Mouse (Mus musculus) ES-Bruce4 (cell line): Measurements from ENCODE around the gene Inpp5k. TPM values are rescaled to one million over a fixed set of nuclear protein-coding genes. Genes with fewer than 3 reads are reported as not detected.

ENCODE experiments used
- H3K27ac ChIP-seq: 2 replicates; pipeline ENCODE4 v1.5.1; 2012; ENCODE audit warnings: low read length, inconsistent platforms; ENCODE audit not compliant: insufficient read depth
- H3K27me3 ChIP-seq: 2 replicates; pipeline ENCODE4 v1.6.1; 2012; ENCODE audit warnings: mild to moderate bottlenecking, low read length, inconsistent platforms; ENCODE audit not compliant: control insufficient read depth, poor library complexity, insufficient read depth, severe bottlenecking
- H3K36me3 ChIP-seq: 2 replicates; pipeline ENCODE4 v1.6.1; 2012; ENCODE audit warnings: inconsistent platforms, mild to moderate bottlenecking, low read length, moderate library complexity; ENCODE audit not compliant: control insufficient read depth, poor library complexity, insufficient read depth, severe bottlenecking
- H3K4me1 ChIP-seq: one replicate; pipeline ENCODE4 v1.8.1; 2011; ENCODE audit warnings: low read length; ENCODE audit not compliant: control insufficient read depth, insufficient read depth
- H3K4me3 ChIP-seq: 2 replicates; pipeline ENCODE4 v1.5.1; 2011; ENCODE audit warnings: low read depth, mild to moderate bottlenecking, low read length
- H3K9ac ChIP-seq: 2 replicates; pipeline ENCODE4 v1.6.1; 2012; ENCODE audit warnings: low read depth, mild to moderate bottlenecking, inconsistent platforms; ENCODE audit not compliant: poor library complexity, severe bottlenecking
- H3K9me3 ChIP-seq: replicated peaks from 2 replicates; pipeline ENCODE4 v1.6.1; 2012; ENCODE audit warnings: mild to moderate bottlenecking, low read length, inconsistent platforms; ENCODE audit not compliant: control insufficient read depth, poor library complexity, insufficient read depth, severe bottlenecking
- CTCF ChIP-seq: IDR thresholded peaks from one replicate; pipeline ENCODE4 v1.8.1; 2011; ENCODE audit warnings: low read depth, low read length
- EP300 ChIP-seq: IDR thresholded peaks from 2 replicates; pipeline ENCODE4 v1.6.1; 2011; ENCODE audit warnings: low read depth, low read length; ENCODE audit not compliant: insufficient read depth
- POLR2A ChIP-seq: IDR thresholded peaks from one replicate; pipeline ENCODE4 v1.8.1; 2011; ENCODE audit warnings: low read length; ENCODE audit not compliant: insufficient read depth
- polyA plus RNA-seq: library from polyadenylated mRNA; stranded (reverse); fragments of >200 nt; gene quantifications from 2 replicates; pipeline ENCODE4 v1.2.4, GENCODE M21; 2011; ENCODE audit warnings: low read depth; ENCODE audit not compliant: missing spikeins, insufficient read depth, insufficient read length

The Inpp5k gene
- polyA plus RNA-seq, 1 experiment, result 22.6 TPM

GRCm38 (mm10) chr11:75634801-75635200 lies 4.0 kb downstream of the Inpp5k start:
- Histone ChIP-seq H3K4me3 (no peak overlapping the region), H3K9ac (no peak overlapping the region), H3K36me3 (no peaks in the 10 kb centered on the region), H3K4me1 (no peaks in the 10 kb centered on the region), H3K27ac (no peak overlapping the region), H3K27me3 (no peaks in the 10 kb centered on the region), H3K9me3 (no peaks in the 10 kb centered on the region)
- no peak for TF ChIP-seq CTCF

- Histone ChIP-seq H3K4me1 (no peaks in the 10 kb centered on the region), H3K27me3 (no peaks in the 10 kb centered on the region), H3K27ac (no peak overlapping the region), H3K9ac (no peak overlapping the region), H3K4me3 (no peak overlapping the region), H3K9me3 (no peaks in the 10 kb centered on the region), H3K36me3 (no peaks in the 10 kb centered on the region)
- TF ChIP-seq CTCF (no peak), EP300 (no peak), POLR2A (no peak)
These were observed 4.5 kb downstream of the Inpp5k start for GRCm38 (mm10) chr11:75635315-75635714.

- no peak overlapping the region for H3K4me3 ChIP-seq
- H3K36me3 ChIP-seq, result no peaks in the 10 kb centered on the region
- H3K4me1 ChIP-seq, result no peaks in the 10 kb centered on the region
- no peaks in the 10 kb centered on the region for H3K27me3 ChIP-seq
- no peak overlapping the region for H3K9ac ChIP-seq
- no peak overlapping the region for H3K27ac ChIP-seq
- no peaks in the 10 kb centered on the region for H3K9me3 ChIP-seq
- TF ChIP-seq EP300 (no peak), POLR2A (no peak), CTCF (no peak)
These were observed 12.5 kb downstream of the Inpp5k start for GRCm38 (mm10) chr11:75643323-75643722.

GRCm38 (mm10) chr11:75644684-75645083 lies 13.9 kb downstream of the Inpp5k start:
- no peak overlapping the region for H3K9ac ChIP-seq
- H3K4me1 ChIP-seq, result no peaks in the 10 kb centered on the region
- TF ChIP-seq EP300 (no peak), POLR2A (no peak), CTCF (no peak)
- H3K9me3 ChIP-seq, result no peaks in the 10 kb centered on the region
- no peak overlapping the region for H3K4me3 ChIP-seq
- H3K27ac ChIP-seq, result no peak overlapping the region
- H3K36me3 ChIP-seq, result no peaks in the 10 kb centered on the region
- H3K27me3 ChIP-seq, result no peaks in the 10 kb centered on the region

GRCm38 (mm10) chr11:75647681-75648211 lies 17.0 kb downstream of the Inpp5k start:
- Histone ChIP-seq H3K4me1 (no peaks in the 10 kb centered on the region), H3K27ac (no peak overlapping the region), H3K9ac (no peak overlapping the region), H3K36me3 (no peaks in the 10 kb centered on the region), H3K4me3 (no peak overlapping the region), H3K27me3 (no peaks in the 10 kb centered on the region), H3K9me3 (no peaks in the 10 kb centered on the region)
- TF ChIP-seq POLR2A (no peak), CTCF (no peak), EP300 (no peak)

GRCm38 (mm10) chr11:75649155-75649561 lies 18.4 kb downstream of the Inpp5k start:
- Histone ChIP-seq H3K36me3 (no peaks in the 10 kb centered on the region), H3K9ac (no peak overlapping the region), H3K27me3 (no peaks in the 10 kb centered on the region), H3K4me3 (no peak overlapping the region), H3K4me1 (no peaks in the 10 kb centered on the region), H3K9me3 (no peaks in the 10 kb centered on the region), H3K27ac (no peak overlapping the region)
- TF ChIP-seq EP300 (no peak), CTCF (no peak), POLR2A (no peak)
